Mouse (Mus musculus) mature B cell (primary cell): Measurements from ENCODE around the gene Rai14.
"Not testable (repeated sequence)": the region's sequence is repeated elsewhere in the genome, so short reads cannot be mapped to it uniquely, and the experiment has no call there.

ENCODE experiments used
- in situ Hi-C: fragments of 300-500 bp; cut with MboI; formaldehyde crosslinking; loops from 2 replicates; pipeline ENCODE4 v1.14.3; 2019

Gene Rai14

GRCm38 (mm10) chr15:10534591-10534990, 179.8 kb downstream of the Rai14 start:
- in situ Hi-C loops, result no loop called here

- in situ Hi-C loops, result not testable (repeated sequence)
Measured at GRCm38 (mm10) chr15:10533361-10533760, 181.1 kb downstream of the Rai14 start.

- in situ Hi-C loops, result no loop called here
Measured at GRCm38 (mm10) chr15:10531352-10531751, 183.1 kb downstream of the Rai14 start.

GRCm38 (mm10) chr15:10525896-10526295, 188.5 kb downstream of the Rai14 start:
- in situ Hi-C loops, result no loop called here
